Mouse (Mus musculus) layer of hippocampus, adult 9-10 months (tissue): ENCODE measurements around the gene Cnga1.
"Not testable (repeated sequence)": the region's sequence is repeated elsewhere in the genome, so short reads cannot be mapped to it uniquely, and the experiment has no call there.

Source experiments
- DNase-seq: peaks from one replicate; pipeline ENCODE4 v3.0.0; 2022; ENCODE audit warnings: low spot score

Gene Cnga1

GRCm38 (mm10) chr5:72640072-72640471 lies 4.0 kb downstream of the Cnga1 start:
- DNase-seq: no peak

GRCm38 (mm10) chr5:72636576-72636975 lies 7.5 kb downstream of the Cnga1 start:
- no peak for DNase-seq

GRCm38 (mm10) chr5:72636122-72636521 lies 8.0 kb downstream of the Cnga1 start:
- DNase-seq: no peak

GRCm38 (mm10) chr5:72634791-72635271 lies 9.2 kb downstream of the Cnga1 start:
- no peak for DNase-seq

- no peak for DNase-seq
Measured at GRCm38 (mm10) chr5:72630026-72630425, 14.0 kb downstream of the Cnga1 start.

GRCm38 (mm10) chr5:72621022-72621421 lies 23.1 kb downstream of the Cnga1 start:
- DNase-seq: no peak

GRCm38 (mm10) chr5:72617413-72617812 lies 26.7 kb downstream of the Cnga1 start:
- no peak for DNase-seq

- no peak for DNase-seq
Measured at GRCm38 (mm10) chr5:72603138-72603537, 40.9 kb downstream of the Cnga1 start.

GRCm38 (mm10) chr5:72601006-72601405 lies 43.1 kb downstream of the Cnga1 start:
- DNase-seq: peak; percentile 3

GRCm38 (mm10) chr5:72587192-72587681 lies 56.8 kb downstream of the Cnga1 start, which contains the start of gene Gm5868:
Gene Gm5868 (minus strand): TSS chr5:72587551.
- no peak for DNase-seq

- not testable (repeated sequence) for DNase-seq
Measured at GRCm38 (mm10) chr5:72586667-72587191, 57.3 kb downstream of the Cnga1 start.

- not testable (repeated sequence) for DNase-seq
Measured at GRCm38 (mm10) chr5:72586122-72586521, 58.0 kb downstream of the Cnga1 start.

GRCm38 (mm10) chr5:72580970-72581332 lies 63.1 kb downstream of the Cnga1 start, which contains the start of gene Zar1:
Gene Zar1 (minus strand): TSS chr5:72581254.
- not testable (repeated sequence) for DNase-seq

- DNase-seq: not testable (repeated sequence)
Measured at GRCm38 (mm10) chr5:72580088-72580969, 63.7 kb downstream of the Cnga1 start.

- not testable (repeated sequence) for DNase-seq
Measured at GRCm38 (mm10) chr5:72579599-72579998, 64.5 kb downstream of the Cnga1 start.

GRCm38 (mm10) chr5:72565621-72566020 lies 78.5 kb downstream of the Cnga1 start:
- DNase-seq: no peak

- not testable (repeated sequence) for DNase-seq
Measured at GRCm38 (mm10) chr5:72563183-72563582, 80.9 kb downstream of the Cnga1 start.

- no peak for DNase-seq
Measured at GRCm38 (mm10) chr5:72560976-72561628, 83.0 kb downstream of the Cnga1 start.

- peak; percentile 58 for DNase-seq
Measured at GRCm38 (mm10) chr5:72559544-72560049, 84.5 kb downstream of the Cnga1 start, which contains the start of gene Nfxl1. Gene Nfxl1 (minus strand): TSS chr5:72559684.

- no peak for DNase-seq
Measured at GRCm38 (mm10) chr5:72558716-72559526, 85.2 kb downstream of the Cnga1 start.

- DNase-seq: no peak
Measured at GRCm38 (mm10) chr5:72556245-72556644, 87.8 kb downstream of the Cnga1 start.
